ENCODE assay signal across 8 mouse cellular contexts in genomic region chr13:34150271-34151027, GRCm38 (mm10). TPM values are rescaled to one million over a fixed set of nuclear protein-coding genes. Genes with fewer than 3 reads are reported as not detected.
A peak's percentile ranks its signal among the peaks of the same experiment; 100 is the strongest.
DNase-seq lines count a peak whose midpoint lies in the region; ATAC-seq lines count a peak whose summit lies in the region.

No protein-coding gene starts in this region.

- 16% methylated on average over 19 of the region's 19 CpGs for WGBS in kidney, embryonic 16.5 days
- WGBS in hindbrain, embryonic 11.5 days = 13% methylated on average over 19 of the region's 19 CpGs
- 12% methylated on average over 19 of the region's 19 CpGs for WGBS in limb, embryonic 13.5 days

- H3K36me3 ChIP-seq in kidney, embryonic 16.5 days (ENCODE audit: insufficient read depth, low read length) = no peaks in the 10 kb centered on the region
- no peaks in the 10 kb centered on the region for H3K36me3 ChIP-seq in hindbrain, embryonic 11.5 days (ENCODE audit: control insufficient read depth, insufficient read depth, low read length)
- H3K36me3 ChIP-seq in limb, embryonic 13.5 days = no peaks in the 10 kb centered on the region

- H3K9me3 ChIP-seq in kidney, embryonic 16.5 days (ENCODE audit: low read length) = no peaks in the 10 kb centered on the region
- no peaks in the 10 kb centered on the region for H3K9me3 ChIP-seq in hindbrain, embryonic 11.5 days (ENCODE audit: control insufficient read depth, low read length)
- H3K9me3 ChIP-seq in limb, embryonic 13.5 days = no peaks in the 10 kb centered on the region

- H3K4me1 ChIP-seq in kidney, embryonic 16.5 days (ENCODE audit: insufficient read depth, low read length) = peaks cover 21% of the 10 kb centered on the region
- peaks cover 19% of the 10 kb centered on the region for H3K4me1 ChIP-seq in hindbrain, embryonic 11.5 days (replicated peaks; ENCODE audit: control insufficient read depth, insufficient read depth, low read length)
- peaks cover 35% of the 10 kb centered on the region for H3K4me1 ChIP-seq in limb, embryonic 13.5 days

- H3K27me3 ChIP-seq in kidney, embryonic 16.5 days (ENCODE audit: insufficient read depth, low read length) = no peaks in the 10 kb centered on the region
- no peaks in the 10 kb centered on the region for H3K27me3 ChIP-seq in hindbrain, embryonic 11.5 days (ENCODE audit: control insufficient read depth, insufficient read depth, low read length)
- H3K27me3 ChIP-seq in limb, embryonic 13.5 days = no peaks in the 10 kb centered on the region

- DNase-seq in kidney, postnatal 25 days = no peak
- DNase-seq in embryo, embryonic 9.5 days (ENCODE audit: extremely low spot score) = peak; percentile 66
- peak; percentile 60 for DNase-seq in hindbrain, embryonic 11.5 days (ENCODE audit: low spot score)
- peak; percentile 71 for DNase-seq in right cerebral cortex, postnatal 14 days
- DNase-seq in gastrocnemius, postnatal 25 days = no peak
- DNase-seq in spleen, adult 12 weeks (ENCODE audit: low spot score) = no peak

- peak overlapping the region; percentile 44 for H3K4me2 ChIP-seq in kidney, embryonic 16.5 days (replicated peaks; ENCODE audit: low read depth, low read length)
- H3K4me2 ChIP-seq in hindbrain, embryonic 11.5 days (replicated peaks; ENCODE audit: low read depth, low read length) = peak overlapping the region; percentile 42
- H3K4me2 ChIP-seq in limb, embryonic 13.5 days (replicated peaks) = peak overlapping the region; percentile 70

- H3K9ac ChIP-seq in kidney, embryonic 16.5 days (replicated peaks; ENCODE audit: low read length) = peak overlapping the region; percentile 22; the same call in 1 of the 2 replicates
- peak overlapping the region; percentile 67 for H3K9ac ChIP-seq in hindbrain, embryonic 11.5 days (ENCODE audit: low read depth, low read length)
- H3K9ac ChIP-seq in limb, embryonic 13.5 days = 0 out of 2 replicates have a peak overlapping the region, but pooled peaks have one; percentile 21

- no peak overlapping the region for H3K27ac ChIP-seq in kidney, embryonic 16.5 days (ENCODE audit: low read length)
- H3K27ac ChIP-seq in hindbrain, embryonic 11.5 days (ENCODE audit: low read depth, low read length) = peak overlapping the region; percentile 99
- peak overlapping the region; percentile 69; the same call in 1 of the 2 replicates for H3K27ac ChIP-seq in limb, embryonic 13.5 days

- H3K4me3 ChIP-seq in kidney, embryonic 16.5 days (ENCODE audit: low read length) = peak overlapping the region; percentile 4
- H3K4me3 ChIP-seq in hindbrain, embryonic 11.5 days (ENCODE audit: low read depth, low read length) = peak overlapping the region; percentile 26; the same call in 1 of the 2 replicates
- peak overlapping the region; percentile 20; the same call in 1 of the 2 replicates for H3K4me3 ChIP-seq in limb, embryonic 13.5 days

- ATAC-seq in kidney, embryonic 16.5 days (ENCODE audit: low FRiP score, low TSS enrichment) = no peak
- no peak for ATAC-seq in hindbrain, embryonic 11.5 days (ENCODE audit: low FRiP score)
- peak; percentile 17; the same call in 1 of the 2 replicates for ATAC-seq in limb, embryonic 13.5 days (ENCODE audit: low FRiP score, low read depth)

RNA-seq across cellular contexts. Expression of gene Psmg4, which starts 12.3 kb away (rescaled TPM):
- polyA plus RNA-seq in kidney, embryonic 16.5 days (2015; fragmentation: Nextera tagmentation; extraction: Ambion mirVana) = 67.4 and 74.9 TPM in 2 replicates
- polyA plus RNA-seq in hindbrain, embryonic 11.5 days (2014; fragmentation: Nextera tagmentation; extraction: Ambion mirVana) = 92.0 and 95.8 TPM in 2 replicates
- polyA plus RNA-seq in limb, embryonic 13.5 days (2015; fragmentation: Nextera tagmentation; extraction: Ambion mirVana) = 95.7 and 97.2 TPM in 2 replicates
- total RNA-seq in gastrocnemius, postnatal 25 days (2021) = 10 to 100 TPM; 15.9 to 16.2 TPM

RNA-seq across cellular contexts. Expression of gene Tubb2b, which starts 20.2 kb away (rescaled TPM):
- polyA plus RNA-seq in kidney, embryonic 16.5 days (2015; fragmentation: Nextera tagmentation; extraction: Ambion mirVana) = 39.7 and 40.4 TPM in 2 replicates
- polyA plus RNA-seq in hindbrain, embryonic 11.5 days (2014; fragmentation: Nextera tagmentation; extraction: Ambion mirVana) = 318 and 341 TPM in 2 replicates
- 40.1 and 42.0 TPM in 2 replicates for polyA plus RNA-seq in limb, embryonic 13.5 days (2015; fragmentation: Nextera tagmentation; extraction: Ambion mirVana)
- total RNA-seq in gastrocnemius, postnatal 25 days (2021) = 1 to 10 TPM; 2.3 to 3.6 TPM

Comparison
In these comparisons a context has a peak if more than half of its experiments do, and no peak if none do; other contexts are left out.
1. DNase-seq: peak in embryo, embryonic 9.5 days (single experiment), hindbrain, embryonic 11.5 days (single experiment) and right cerebral cortex, postnatal 14 days (single experiment); none in kidney, postnatal 25 days (0 of 2), gastrocnemius, postnatal 25 days (single experiment) and spleen, adult 12 weeks (single experiment).
2. Peak in every context shown above with its lines, with median percentiles within 50 percentile points of each other: H3K4me2 ChIP-seq, H3K4me3 ChIP-seq and H3K9ac ChIP-seq.